Mouse (Mus musculus) heart, embryonic 15.5 days (tissue): ENCODE measurements around the gene Rab36. TPM values are rescaled to one million over a fixed set of nuclear protein-coding genes. Genes with fewer than 3 reads are reported as not detected.

Source experiments
- ATAC-seq: fragments of 200-750 bp; cut with Nextera tagmentation; replicated peaks from 2 replicates; pipeline ENCODE4 v1.8.0; 2017; ENCODE audit warnings: low read depth, moderate TSS enrichment; ENCODE audit not compliant: insufficient number of reproducible peaks, insufficient read depth, low FRiP score
- H3K27ac ChIP-seq: fragments of 300-500 bp; sonication (generic); 2 replicates; pipeline ENCODE4 v1.5.1; 2015; ENCODE audit warnings: mild to moderate bottlenecking, inconsistent platforms
- H3K27me3 ChIP-seq: fragments of 300-500 bp; sonication (generic); 2 replicates; pipeline ENCODE4 v1.6.1; 2015; ENCODE audit warnings: inconsistent platforms
- H3K36me3 ChIP-seq: fragments of 300-500 bp; sonication (generic); 2 replicates; pipeline ENCODE4 v1.6.1; 2015; ENCODE audit warnings: mild to moderate bottlenecking, inconsistent platforms
- H3K4me1 ChIP-seq: fragments of 300-500 bp; sonication (generic); replicated peaks from 2 replicates; pipeline ENCODE4 v1.6.1; 2015; ENCODE audit warnings: inconsistent platforms
- H3K4me2 ChIP-seq: fragments of 300-500 bp; sonication (generic); 2 replicates; pipeline ENCODE4 v1.6.1; 2015; ENCODE audit warnings: inconsistent platforms, mild to moderate bottlenecking, moderate library complexity
- H3K4me3 ChIP-seq: fragments of 300-500 bp; sonication (generic); 2 replicates; pipeline ENCODE4 v1.5.1; 2015; ENCODE audit warnings: mild to moderate bottlenecking, inconsistent platforms
- H3K9ac ChIP-seq: fragments of 300-500 bp; sonication (generic); 2 replicates; pipeline ENCODE4 v1.6.1; 2015; ENCODE audit warnings: mild to moderate bottlenecking, inconsistent platforms
- H3K9me3 ChIP-seq: fragments of 300-500 bp; sonication (generic); replicated peaks from 2 replicates; pipeline ENCODE4 v1.6.1; 2016; ENCODE audit warnings: inconsistent platforms
- WGBS: fragments of 180-500 bp; shearing (Covaris S2); methylation state at CpG from one replicate; pipeline ENCODE4 v1.1.7; 2015; ENCODE audit warnings: mixed read lengths; 5-methylcytosine and 5-hydroxymethylcytosine counted together
- polyA plus RNA-seq: library from polyadenylated mRNA; unstranded; fragments of >200 nt; fragmentation: Nextera tagmentation; extraction: Ambion mirVana; gene quantifications from 2 replicates; pipeline ENCODE4 v1.2.1, GENCODE M21; 2015

Rab36 gene
- polyA plus RNA-seq, result 2.2 and 4.1 TPM in 2 replicates

- WGBS, result under 1% methylated on average over 36 of the region's 36 CpGs
- H3K4me3 ChIP-seq, result peak within 1 kb of the TSS; percentile 47
- 0 out of 2 replicates have a peak within 1 kb of the TSS, but pooled peaks have one; percentile 34 for H3K27ac ChIP-seq
- peaks cover 9% of the 10 kb centered on the region for H3K4me1 ChIP-seq
- no peak within 1 kb of the TSS; the same call in 1 of the 2 replicates for H3K9ac ChIP-seq
- H3K36me3 ChIP-seq, result no peaks in the 10 kb centered on the region
- no peaks in the 10 kb centered on the region for H3K27me3 ChIP-seq
- H3K4me2 ChIP-seq, result peak within 1 kb of the TSS; percentile 67
- peak; percentile 94 for ATAC-seq
- no peaks in the 10 kb centered on the region for H3K9me3 ChIP-seq
Observed at GRCm38 (mm10) chr10:75036883-75037379, at the start of gene Rab36. Gene Rab36 (plus strand): TSS chr10:75037058.

DNA sequence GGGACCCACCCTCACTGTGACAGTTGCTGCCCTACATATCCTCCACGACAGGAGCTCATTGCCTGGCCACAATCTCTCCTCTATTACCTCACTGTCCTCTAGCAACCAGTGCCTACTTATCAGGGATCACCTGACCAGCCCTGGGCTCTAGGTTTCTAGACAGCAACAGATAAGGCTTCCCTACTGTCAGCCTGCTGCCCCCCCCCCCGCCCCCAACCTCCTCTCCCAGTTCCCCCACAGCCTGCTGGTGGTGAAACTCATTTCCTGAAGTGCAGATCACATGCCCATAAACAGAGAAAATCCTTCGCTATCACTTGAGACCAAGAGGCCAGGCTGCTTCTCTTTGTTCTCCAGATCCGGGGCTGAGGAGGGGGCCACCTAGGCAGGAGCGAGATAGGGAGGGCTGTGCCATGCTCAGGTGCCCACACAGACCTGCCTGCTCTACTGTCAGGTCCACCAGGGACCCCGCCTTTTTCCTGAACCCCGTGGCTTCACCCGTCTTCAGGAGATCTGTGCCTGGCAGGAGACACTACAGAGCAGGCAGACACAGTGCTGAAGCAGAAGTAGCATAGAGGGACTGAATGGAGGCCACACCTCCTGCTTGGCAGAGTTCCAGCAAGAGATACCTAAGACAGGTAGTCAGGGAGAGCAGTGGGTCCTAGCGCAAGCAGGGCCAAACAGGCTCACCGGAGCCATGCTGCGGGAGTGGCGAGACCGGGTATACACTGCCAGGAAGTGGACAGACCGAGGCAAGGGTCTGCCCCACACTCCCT is 49.0 kb upstream of the Rab36 start:
- ATAC-seq, result peak; percentile 26

DNA sequence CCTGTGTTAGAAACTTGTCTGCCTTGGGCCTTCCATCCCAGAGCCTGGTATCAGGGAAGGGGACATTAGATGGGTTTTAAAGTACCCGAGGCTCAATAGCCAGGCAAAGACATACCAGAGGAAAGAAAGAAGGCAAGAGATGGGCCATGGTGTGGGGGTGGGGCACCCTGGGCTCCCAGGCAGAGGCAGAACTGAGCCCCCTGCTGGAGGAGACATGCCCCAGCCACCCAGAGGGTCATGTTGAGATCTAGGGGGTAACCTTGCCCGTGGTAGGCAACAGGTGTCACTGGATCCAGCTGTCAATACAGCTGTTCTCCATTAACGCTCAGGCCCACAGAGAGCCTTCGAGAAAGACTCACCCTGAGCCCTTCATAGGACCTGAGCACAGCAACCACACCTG is 47.0 kb upstream of the Rab36 start:
- ATAC-seq, result no peak
- H3K36me3 ChIP-seq, result no peaks in the 10 kb centered on the region
- no peak overlapping the region for H3K4me3 ChIP-seq
- H3K27me3 ChIP-seq, result peaks cover 34% of the 10 kb centered on the region
- H3K27ac ChIP-seq, result no peak overlapping the region
- no peak overlapping the region for H3K4me2 ChIP-seq
- no peak overlapping the region for H3K9ac ChIP-seq
- H3K4me1 ChIP-seq, result peaks cover 16% of the 10 kb centered on the region
- H3K9me3 ChIP-seq, result no peaks in the 10 kb centered on the region
- WGBS, result 76% methylated on average over 4 of the region's 4 CpGs

More for the DNA sequence above, 49.0 kb upstream of the Rab36 start:
- no peak overlapping the region for H3K4me2 ChIP-seq
- H3K4me1 ChIP-seq, result peaks cover 14% of the 10 kb centered on the region
- no peaks in the 10 kb centered on the region for H3K9me3 ChIP-seq
- WGBS, result 47% methylated on average over 14 of the region's 14 CpGs
- no peak overlapping the region for H3K4me3 ChIP-seq
- no peak overlapping the region for H3K9ac ChIP-seq
- H3K36me3 ChIP-seq, result no peaks in the 10 kb centered on the region
- peaks cover 29% of the 10 kb centered on the region for H3K27me3 ChIP-seq
- H3K27ac ChIP-seq, result no peak overlapping the region

- 0 out of 2 replicates have a peak overlapping the region, but pooled peaks have one; percentile 10 for H3K4me3 ChIP-seq
- H3K9ac ChIP-seq, result no peak overlapping the region
- no peaks in the 10 kb centered on the region for H3K36me3 ChIP-seq
- H3K9me3 ChIP-seq, result no peaks in the 10 kb centered on the region
- no peak overlapping the region for H3K27ac ChIP-seq
- H3K4me1 ChIP-seq, result peaks cover 24% of the 10 kb centered on the region
- peaks cover 40% of the 10 kb centered on the region for H3K27me3 ChIP-seq
- peak overlapping the region; percentile 39 for H3K4me2 ChIP-seq
- 45% methylated on average over 26 of the region's 26 CpGs for WGBS
- no peak for ATAC-seq
Observed at GRCm38 (mm10) chr10:74990584-74991322, 46.1 kb upstream of the Rab36 start.

GRCm38 (mm10) chr10:74994863-74995262 is 42.0 kb upstream of the Rab36 start:
- 15% methylated on average over 5 of the region's 5 CpGs for WGBS
- Histone ChIP-seq H3K4me3 (no peak overlapping the region), H3K36me3 (no peaks in the 10 kb centered on the region), H3K9ac (no peak overlapping the region), H3K27me3 (peaks cover 32% of the 10 kb centered on the region), H3K27ac (no peak overlapping the region), H3K4me1 (peaks cover 18% of the 10 kb centered on the region), H3K9me3 (no peaks in the 10 kb centered on the region), H3K4me2 (peak overlapping the region; percentile 59)
- no peak for ATAC-seq

- Histone ChIP-seq H3K9ac (no peak overlapping the region), H3K4me1 (peaks cover 18% of the 10 kb centered on the region), H3K36me3 (no peaks in the 10 kb centered on the region), H3K4me2 (peak overlapping the region; percentile 59), H3K27ac (no peak overlapping the region), H3K27me3 (peaks cover 30% of the 10 kb centered on the region), H3K4me3 (peak overlapping the region; percentile 27), H3K9me3 (no peaks in the 10 kb centered on the region)
- no peak for ATAC-seq
- WGBS, result 5% methylated on average over 16 of the region's 17 CpGs
Observed at GRCm38 (mm10) chr10:74995377-74995776, 41.5 kb upstream of the Rab36 start.

- no peak for ATAC-seq
- whole genome bisulfite sequencing, result 85% methylated on average over 8 of the region's 8 CpGs
- Histone ChIP-seq H3K9me3 (no peaks in the 10 kb centered on the region), H3K9ac (no peak overlapping the region), H3K4me3 (no peak overlapping the region), H3K4me1 (no peaks in the 10 kb centered on the region), H3K27me3 (0 out of 2 replicates have a peak, but pooled peaks cover under 1% of the 10 kb centered on the region), H3K27ac (no peak overlapping the region), H3K36me3 (no peaks in the 10 kb centered on the region), H3K4me2 (no peak overlapping the region)
Observed at GRCm38 (mm10) chr10:75001391-75001790, 35.5 kb upstream of the Rab36 start.

DNA sequence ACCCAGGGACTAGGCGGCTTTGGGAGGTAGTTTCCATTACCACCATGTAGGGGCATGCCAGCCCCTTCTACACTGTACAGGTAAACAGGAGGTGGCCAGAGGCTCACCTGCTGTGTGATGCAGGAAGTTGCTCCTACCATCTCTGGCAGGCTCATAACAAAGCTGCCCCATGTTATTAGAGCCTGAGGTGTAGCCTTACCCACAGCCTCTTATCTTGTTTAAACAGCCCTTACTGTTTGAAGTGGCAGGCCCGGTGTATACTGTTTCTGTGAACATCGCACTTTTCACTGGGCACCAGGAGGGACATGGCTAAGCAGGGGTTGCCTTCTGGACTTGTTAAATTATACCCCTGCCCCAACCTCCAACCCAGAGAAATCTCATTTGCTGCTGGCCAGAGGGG is 32.8 kb upstream of the Rab36 start:
- ATAC-seq, result no peak
- 47% methylated on average over 3 of the region's 3 CpGs for WGBS

GRCm38 (mm10) chr10:75006889-75007662 is 29.8 kb upstream of the Rab36 start:
- Histone ChIP-seq H3K27me3 (0 out of 2 replicates have a peak, but pooled peaks cover 5% of the 10 kb centered on the region), H3K4me2 (no peak overlapping the region), H3K27ac (no peak overlapping the region), H3K9me3 (no peaks in the 10 kb centered on the region), H3K9ac (no peak overlapping the region), H3K4me1 (no peaks in the 10 kb centered on the region), H3K36me3 (no peaks in the 10 kb centered on the region), H3K4me3 (no peak overlapping the region)
- ATAC-seq, result no peak
- WGBS, result 60% methylated on average over 8 of the region's 8 CpGs

More for the DNA sequence above, 32.8 kb upstream of the Rab36 start:
- H3K27ac ChIP-seq, result no peak overlapping the region
- H3K4me1 ChIP-seq, result no peaks in the 10 kb centered on the region
- no peak overlapping the region for H3K9ac ChIP-seq
- H3K36me3 ChIP-seq, result no peaks in the 10 kb centered on the region
- 0 out of 2 replicates have a peak, but pooled peaks cover 5% of the 10 kb centered on the region for H3K27me3 ChIP-seq
- no peaks in the 10 kb centered on the region for H3K9me3 ChIP-seq
- no peak overlapping the region for H3K4me2 ChIP-seq
- H3K4me3 ChIP-seq, result no peak overlapping the region

GRCm38 (mm10) chr10:75010704-75011103 is 26.2 kb upstream of the Rab36 start:
- Histone ChIP-seq H3K27ac (no peak overlapping the region), H3K9ac (no peak overlapping the region), H3K36me3 (no peaks in the 10 kb centered on the region), H3K9me3 (no peaks in the 10 kb centered on the region), H3K4me3 (no peak overlapping the region), H3K27me3 (0 out of 2 replicates have a peak, but pooled peaks cover 5% of the 10 kb centered on the region), H3K4me2 (no peak overlapping the region), H3K4me1 (no peaks in the 10 kb centered on the region)
- 85% methylated on average over 15 of the region's 15 CpGs for WGBS
- no peak for ATAC-seq

GRCm38 (mm10) chr10:75015465-75015864 is 21.4 kb upstream of the Rab36 start:
- Histone ChIP-seq H3K4me3 (no peak overlapping the region), H3K27me3 (no peaks in the 10 kb centered on the region), H3K27ac (no peak overlapping the region), H3K4me1 (no peaks in the 10 kb centered on the region), H3K4me2 (no peak overlapping the region), H3K9me3 (no peaks in the 10 kb centered on the region), H3K36me3 (no peaks in the 10 kb centered on the region), H3K9ac (no peak overlapping the region)
- 67% methylated on average over 14 of the region's 14 CpGs for WGBS
- no peak for ATAC-seq
